Mouse (Mus musculus) bone marrow macrophage, adult 2 months (primary cell): ENCODE measurements at regions not wholly inside any gene's neighbourhood (a gene's known extent, or its start where the extent isn't known, plus 50 kb on each side); places are given as distances from the start of the nearest gene placed in this dataset.
A peak's percentile ranks its signal among the peaks of the same experiment; 100 is the strongest.

ENCODE experiments used
- CTCF ChIP-seq: IDR thresholded peaks from 2 replicates; pipeline ENCODE4 v1.5.1; 2012; ENCODE audit warnings: low read depth, mild to moderate bottlenecking, low read length, moderate library complexity
- POLR2A ChIP-seq: IDR thresholded peaks from 2 replicates; pipeline ENCODE4 v1.6.1; 2012; ENCODE audit warnings: mild to moderate bottlenecking, low read depth, low read length, borderline replicate concordance

- TF ChIP-seq CTCF (peak; percentile 36; the same call in 1 of the 2 replicates), POLR2A (no peak)
Measured at GRCm38 (mm10) chr9:23027377-23028313, 195.2 kb upstream of the Bmper start.
